ENCODE assay signal across 8 mouse cellular contexts in genomic region chrX:151047431-151048058, GRCm38 (mm10). TPM values are rescaled to one million over a fixed set of nuclear protein-coding genes. Genes with fewer than 3 reads are reported as not detected.
DNase-seq lines count a peak whose midpoint lies in the region; ATAC-seq lines count a peak whose summit lies in the region.

No protein-coding gene starts in this region.

- peak overlapping the region; percentile 70 for H3K4me3 ChIP-seq in embryonic facial prominence, embryonic 12.5 days
- peak overlapping the region; percentile 74 for H3K4me3 ChIP-seq in heart, embryonic 15.5 days
- peak overlapping the region; percentile 69 for H3K4me3 ChIP-seq in kidney, embryonic 16.5 days (ENCODE audit: low read length)

- H3K27me3 ChIP-seq in embryonic facial prominence, embryonic 12.5 days: no peaks in the 10 kb centered on the region
- no peaks in the 10 kb centered on the region for H3K27me3 ChIP-seq in heart, embryonic 15.5 days
- H3K27me3 ChIP-seq in kidney, embryonic 16.5 days (ENCODE audit: insufficient read depth, low read length): no peaks in the 10 kb centered on the region; the same call in 1 of the 2 replicates

- no peaks in the 10 kb centered on the region for H3K9me3 ChIP-seq in embryonic facial prominence, embryonic 12.5 days
- no peaks in the 10 kb centered on the region for H3K9me3 ChIP-seq in heart, embryonic 15.5 days (replicated peaks)
- H3K9me3 ChIP-seq in kidney, embryonic 16.5 days (ENCODE audit: low read length): peaks cover 3% of the 10 kb centered on the region; the same call in 1 of the 2 replicates

- H3K27ac ChIP-seq in embryonic facial prominence, embryonic 12.5 days: peak overlapping the region; percentile 94
- H3K27ac ChIP-seq in heart, embryonic 15.5 days: peak overlapping the region; percentile 88
- peak overlapping the region; percentile 93 for H3K27ac ChIP-seq in kidney, embryonic 16.5 days (ENCODE audit: low read length)

- H3K36me3 ChIP-seq in embryonic facial prominence, embryonic 12.5 days: no peaks in the 10 kb centered on the region
- H3K36me3 ChIP-seq in heart, embryonic 15.5 days: no peaks in the 10 kb centered on the region
- H3K36me3 ChIP-seq in kidney, embryonic 16.5 days (ENCODE audit: insufficient read depth, low read length): peaks cover 3% of the 10 kb centered on the region; the same call in 1 of the 2 replicates

- peak overlapping the region; percentile 63 for H3K4me2 ChIP-seq in embryonic facial prominence, embryonic 12.5 days (replicated peaks)
- H3K4me2 ChIP-seq in heart, embryonic 15.5 days: peak overlapping the region; percentile 63
- H3K4me2 ChIP-seq in kidney, embryonic 16.5 days (replicated peaks; ENCODE audit: low read depth, low read length): peak overlapping the region; percentile 54

- peak; percentile 7 to 19 for DNase-seq in left cerebral cortex, adult 18-20 months (ENCODE audit: low spot score in 2 of 2)
- DNase-seq in left cerebral cortex, adult 11 months (ENCODE audit: low spot score): no peak
- peak; percentile 46 for DNase-seq in adrenal gland, postnatal 10 days
- DNase-seq in thymus, postnatal 4 days: peak; percentile 38

- H3K9ac ChIP-seq in embryonic facial prominence, embryonic 12.5 days: peak overlapping the region; percentile 87
- peak overlapping the region; percentile 71 for H3K9ac ChIP-seq in heart, embryonic 15.5 days
- peak overlapping the region; percentile 90 for H3K9ac ChIP-seq in kidney, embryonic 16.5 days (replicated peaks; ENCODE audit: low read length)

- ATAC-seq in embryonic facial prominence, embryonic 12.5 days (ENCODE audit: insufficient number of reproducible peaks, insufficient read depth, low FRiP score, low TSS enrichment): 0 out of 2 replicates have a peak, but pooled peaks have one; percentile 11
- peak; percentile 53 for ATAC-seq in heart, embryonic 15.5 days (replicated peaks; ENCODE audit: insufficient number of reproducible peaks, insufficient read depth, low FRiP score, low read depth)
- ATAC-seq in kidney, embryonic 16.5 days (ENCODE audit: low FRiP score, low TSS enrichment): peak; percentile 69
- ATAC-seq in megakaryocyte-erythroid progenitor cell, adult 5-6 weeks (replicated peaks; ENCODE audit: low FRiP score, low TSS enrichment, poor library complexity, severe bottlenecking): peak; percentile 37; the same call in 1 of the 2 replicates

- H3K4me1 ChIP-seq in embryonic facial prominence, embryonic 12.5 days: peaks cover 15% of the 10 kb centered on the region; the same call in 1 of the 2 replicates
- peaks cover 11% of the 10 kb centered on the region for H3K4me1 ChIP-seq in heart, embryonic 15.5 days (replicated peaks)
- H3K4me1 ChIP-seq in kidney, embryonic 16.5 days (ENCODE audit: insufficient read depth, low read length): peaks cover 16% of the 10 kb centered on the region; the same call in 1 of the 2 replicates

- WGBS in embryonic facial prominence, embryonic 12.5 days: 26% methylated on average over 55 of the region's 56 CpGs
- WGBS in heart, embryonic 15.5 days: 20% methylated on average over 49 of the region's 56 CpGs
- WGBS in kidney, embryonic 16.5 days: 21% methylated on average over 50 of the region's 56 CpGs

RNA-seq across cellular contexts. Expression of gene Fgd1, which starts 1.6 kb away (rescaled TPM):
- total RNA-seq in left cerebral cortex, adult 18-20 months (2021): 10 to 100 TPM; 19.5 to 20.4 TPM
- total RNA-seq in adrenal gland, postnatal 10 days (2021): 10 to 100 TPM; 17.4 to 19.7 TPM
- polyA plus RNA-seq in embryonic facial prominence, embryonic 12.5 days (2016; fragmentation: Nextera tagmentation; extraction: Ambion mirVana): 18.9 and 20.1 TPM in 2 replicates
- 6.2 and 9.0 TPM in 2 replicates for polyA plus RNA-seq in heart, embryonic 15.5 days (2015; fragmentation: Nextera tagmentation; extraction: Ambion mirVana)
- polyA plus RNA-seq in kidney, embryonic 16.5 days (2015; fragmentation: Nextera tagmentation; extraction: Ambion mirVana): 11.8 and 13.1 TPM in 2 replicates
- total RNA-seq in megakaryocyte-erythroid progenitor cell, adult 5-6 weeks (2014; fragmentation: Nextera tagmentation): 0.77 and 2.9 TPM in 2 replicates
- total RNA-seq in megakaryocyte-erythroid progenitor cell, adult 5-6 weeks (2017): 0.23 and 2.8 TPM in 2 replicates

RNA-seq across cellular contexts. Expression of gene Gnl3l, which starts 30.4 kb away (rescaled TPM):
- total RNA-seq in left cerebral cortex, adult 18-20 months (2021): 100 to 1,000 TPM; 210 to 212 TPM
- total RNA-seq in adrenal gland, postnatal 10 days (2021): 10 to 100 TPM; 48.5 to 49.2 TPM
- 32.7 and 34.0 TPM in 2 replicates for polyA plus RNA-seq in embryonic facial prominence, embryonic 12.5 days (2016; fragmentation: Nextera tagmentation; extraction: Ambion mirVana)
- polyA plus RNA-seq in heart, embryonic 15.5 days (2015; fragmentation: Nextera tagmentation; extraction: Ambion mirVana): 18.9 and 21.7 TPM in 2 replicates
- 24.5 and 29.1 TPM in 2 replicates for polyA plus RNA-seq in kidney, embryonic 16.5 days (2015; fragmentation: Nextera tagmentation; extraction: Ambion mirVana)
- 40.8 and 54.2 TPM in 2 replicates for total RNA-seq in megakaryocyte-erythroid progenitor cell, adult 5-6 weeks (2014; fragmentation: Nextera tagmentation)
- 53.7 and 54.1 TPM in 2 replicates for total RNA-seq in megakaryocyte-erythroid progenitor cell, adult 5-6 weeks (2017)

RNA-seq across cellular contexts. Expression of gene Tsr2, which starts 48.8 kb away (rescaled TPM):
- total RNA-seq in left cerebral cortex, adult 18-20 months (2021): 10 to 100 TPM; 91.1 to 91.7 TPM
- total RNA-seq in adrenal gland, postnatal 10 days (2021): 10 to 100 TPM; 26.0 to 32.0 TPM
- 45.4 and 47.8 TPM in 2 replicates for polyA plus RNA-seq in embryonic facial prominence, embryonic 12.5 days (2016; fragmentation: Nextera tagmentation; extraction: Ambion mirVana)
- polyA plus RNA-seq in heart, embryonic 15.5 days (2015; fragmentation: Nextera tagmentation; extraction: Ambion mirVana): 16.0 and 18.5 TPM in 2 replicates
- polyA plus RNA-seq in kidney, embryonic 16.5 days (2015; fragmentation: Nextera tagmentation; extraction: Ambion mirVana): 43.1 and 44.7 TPM in 2 replicates
- 22.3 and 55.6 TPM in 2 replicates for total RNA-seq in megakaryocyte-erythroid progenitor cell, adult 5-6 weeks (2014; fragmentation: Nextera tagmentation)
- total RNA-seq in megakaryocyte-erythroid progenitor cell, adult 5-6 weeks (2017): 41.6 and 61.8 TPM in 2 replicates

Comparison
In these comparisons a context has a peak if more than half of its experiments do, and no peak if none do; other contexts are left out.
1. ATAC-seq: peak in every context shown above with its lines; median percentile 69 in kidney, embryonic 16.5 days; 53 in heart, embryonic 15.5 days; 37 in megakaryocyte-erythroid progenitor cell, adult 5-6 weeks; 11 in embryonic facial prominence, embryonic 12.5 days.
2. RNA of gene Fgd1, which starts 1.6 kb away (total RNA-seq): 19.5 to 20.4 TPM in left cerebral cortex, adult 18-20 months and 17.4 to 19.7 TPM in adrenal gland, postnatal 10 days; 0.23 to 2.9 TPM in megakaryocyte-erythroid progenitor cell, adult 5-6 weeks; every median in the first group is over 4 times any median in the second.
3. Peak in every context shown above with its lines, with median percentiles within 50 percentile points of each other: H3K27ac ChIP-seq, H3K4me2 ChIP-seq, H3K4me3 ChIP-seq and H3K9ac ChIP-seq.